Mouse (Mus musculus): Measurements from ENCODE around the gene Mt3.

DNA sequence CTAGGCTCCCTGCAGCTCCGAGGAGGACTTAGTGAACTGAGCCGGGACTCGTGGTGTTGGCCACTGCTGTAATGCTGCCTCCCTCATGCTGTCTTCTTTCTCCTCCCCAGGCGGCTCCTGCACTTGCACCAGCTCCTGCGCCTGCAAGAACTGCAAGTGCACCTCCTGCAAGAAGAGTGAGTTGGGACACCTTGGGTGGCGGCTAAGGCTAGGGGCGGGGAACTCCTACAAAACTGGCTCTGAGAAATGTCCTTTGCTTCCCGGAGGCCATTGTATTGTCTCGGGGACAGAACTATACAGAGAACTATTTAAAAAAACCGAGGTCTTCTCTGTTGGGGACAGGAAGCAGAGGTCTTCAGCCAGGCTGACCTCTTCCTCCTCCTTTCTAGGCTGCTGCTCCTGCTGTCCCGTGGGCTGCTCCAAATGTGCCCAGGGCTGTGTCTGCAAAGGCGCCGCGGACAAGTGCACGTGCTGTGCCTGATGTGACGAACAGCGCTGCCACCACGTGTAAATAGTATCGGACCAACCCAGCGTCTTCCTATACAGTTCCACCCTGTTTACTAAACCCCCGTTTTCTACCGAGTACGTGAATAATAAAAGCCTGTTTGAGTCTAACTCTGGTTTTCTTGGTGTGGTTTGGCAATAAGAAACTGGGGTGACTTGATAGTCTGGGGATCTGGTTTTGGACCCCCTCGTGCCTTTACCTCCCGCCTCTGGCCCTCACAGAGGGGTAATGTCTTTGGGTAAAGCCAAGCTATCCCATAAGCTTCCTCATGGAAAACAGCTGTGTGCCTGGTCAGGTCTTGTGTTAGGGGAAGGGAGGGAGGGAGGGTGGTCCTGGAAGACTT is 27.5 kb downstream of the Mt3 start:
- TF ChIP-seq CTCF (IDR thresholded peaks at IDR 0.05; ENCODE audit: extremely low read depth, insufficient read depth, low read length) (no peak), POLR2A (IDR thresholded peaks at IDR 0.05; ENCODE audit: extremely low read depth, insufficient read depth, low read length) (no peak)

Measured in cortical plate, adult 2 months (tissue).